Mouse (Mus musculus) embryonic facial prominence, embryonic 13.5 days (tissue): ENCODE measurements around the gene Omt2b. TPM values are rescaled to one million over a fixed set of nuclear protein-coding genes. Genes with fewer than 3 reads are reported as not detected.

Experiments used
- ATAC-seq: fragments of 200-750 bp; cut with Nextera tagmentation; 2 replicates; pipeline ENCODE4 v1.8.0; 2017; ENCODE audit warnings: low read depth; ENCODE audit not compliant: insufficient number of reproducible peaks, insufficient read depth, low FRiP score, low TSS enrichment
- H3K27ac ChIP-seq: fragments of 300-500 bp; sonication (generic); 2 replicates; pipeline ENCODE4 v1.5.1; 2015; ENCODE audit warnings: moderate library complexity, mild to moderate bottlenecking, inconsistent platforms
- H3K27me3 ChIP-seq: fragments of 300-500 bp; sonication (generic); 2 replicates; pipeline ENCODE4 v1.6.1; 2015; ENCODE audit warnings: mild to moderate bottlenecking, inconsistent platforms
- H3K36me3 ChIP-seq: fragments of 300-500 bp; sonication (generic); 2 replicates; pipeline ENCODE4 v1.6.1; 2015; ENCODE audit warnings: mild to moderate bottlenecking, inconsistent platforms
- H3K4me1 ChIP-seq: fragments of 300-500 bp; sonication (generic); 2 replicates; pipeline ENCODE4 v1.6.1; 2015; ENCODE audit warnings: inconsistent platforms
- H3K4me2 ChIP-seq: fragments of 300-500 bp; sonication (generic); 2 replicates; pipeline ENCODE4 v1.6.1; 2015; ENCODE audit warnings: moderate library complexity, mild to moderate bottlenecking, inconsistent platforms
- H3K4me3 ChIP-seq: fragments of 300-500 bp; sonication (generic); 2 replicates; pipeline ENCODE4 v1.5.1; 2015; ENCODE audit warnings: mild to moderate bottlenecking, inconsistent platforms
- H3K9ac ChIP-seq: fragments of 300-500 bp; sonication (generic); 2 replicates; pipeline ENCODE4 v1.6.1; 2015; ENCODE audit warnings: mild to moderate bottlenecking, inconsistent platforms
- H3K9me3 ChIP-seq: fragments of 300-500 bp; sonication (generic); 2 replicates; pipeline ENCODE4 v1.6.1; 2016; ENCODE audit warnings: inconsistent platforms
- WGBS: fragments of 180-500 bp; shearing (Covaris S2); methylation state at CpG from one replicate; pipeline ENCODE4 v1.1.7; 2015; ENCODE audit warnings: mixed read lengths; 5-methylcytosine and 5-hydroxymethylcytosine counted together
- polyA plus RNA-seq: library from polyadenylated mRNA; unstranded; fragments of >200 nt; fragmentation: Nextera tagmentation; extraction: Ambion mirVana; gene quantifications from 2 replicates; pipeline ENCODE4 v1.2.1, GENCODE M21; 2015

Omt2b gene
- polyA plus RNA-seq, 1 experiment from 2014 or later: not detected

DNA sequence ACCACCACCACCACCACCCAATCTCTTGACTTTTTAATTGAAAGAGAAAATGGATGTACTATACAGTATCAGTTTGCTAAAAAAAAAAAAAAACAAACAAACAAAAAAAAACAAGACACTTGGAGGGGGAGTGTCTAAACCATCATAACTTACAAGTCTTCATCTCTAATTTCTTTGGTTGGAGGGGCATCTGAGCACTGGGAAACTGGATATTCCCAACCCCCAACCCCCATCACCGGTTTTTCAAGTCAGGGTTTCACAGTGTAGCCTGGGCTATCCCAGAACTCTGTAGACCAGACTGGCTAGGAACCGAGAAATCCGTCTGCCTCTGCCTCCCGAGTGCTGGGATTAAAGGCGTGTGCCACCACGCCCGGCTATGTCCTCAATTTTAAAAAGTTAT, 42.4 kb downstream of the Omt2b start:
- Histone ChIP-seq H3K4me2 (no peak overlapping the region), H3K27ac (no peak overlapping the region), H3K9me3 (no peaks in the 10 kb centered on the region), H3K36me3 (no peaks in the 10 kb centered on the region), H3K4me1 (no peaks in the 10 kb centered on the region), H3K9ac (no peak overlapping the region), H3K4me3 (no peak overlapping the region), H3K27me3 (no peaks in the 10 kb centered on the region)
- WGBS: 87% methylated on average over 7 of the region's 7 CpGs
- no peak for ATAC-seq

- H3K4me3 ChIP-seq: no peak overlapping the region
- H3K9ac ChIP-seq: no peak overlapping the region
- H3K4me1 ChIP-seq: no peaks in the 10 kb centered on the region
- no peaks in the 10 kb centered on the region for H3K9me3 ChIP-seq
- ATAC-seq: no peak
- no peaks in the 10 kb centered on the region for H3K27me3 ChIP-seq
- H3K36me3 ChIP-seq: no peaks in the 10 kb centered on the region
- WGBS: 95% methylated on average over 3 of the region's 3 CpGs
- no peak overlapping the region for H3K4me2 ChIP-seq
- no peak overlapping the region for H3K27ac ChIP-seq
These were observed 44.1 kb downstream of the Omt2b start for GRCm38 (mm10) chr9:78371441-78371840.

GRCm38 (mm10) chr9:78372827-78373504, 45.6 kb downstream of the Omt2b start:
- Histone ChIP-seq H3K9me3 (no peaks in the 10 kb centered on the region), H3K4me1 (peaks cover 6% of the 10 kb centered on the region), H3K27me3 (no peaks in the 10 kb centered on the region; the same call in 1 of the 2 replicates), H3K9ac (no peak overlapping the region), H3K4me2 (no peak overlapping the region), H3K36me3 (no peaks in the 10 kb centered on the region), H3K27ac (no peak overlapping the region), H3K4me3 (no peak overlapping the region)
- ATAC-seq: no peak
- WGBS: 83% methylated on average over 10 of the region's 10 CpGs

DNA sequence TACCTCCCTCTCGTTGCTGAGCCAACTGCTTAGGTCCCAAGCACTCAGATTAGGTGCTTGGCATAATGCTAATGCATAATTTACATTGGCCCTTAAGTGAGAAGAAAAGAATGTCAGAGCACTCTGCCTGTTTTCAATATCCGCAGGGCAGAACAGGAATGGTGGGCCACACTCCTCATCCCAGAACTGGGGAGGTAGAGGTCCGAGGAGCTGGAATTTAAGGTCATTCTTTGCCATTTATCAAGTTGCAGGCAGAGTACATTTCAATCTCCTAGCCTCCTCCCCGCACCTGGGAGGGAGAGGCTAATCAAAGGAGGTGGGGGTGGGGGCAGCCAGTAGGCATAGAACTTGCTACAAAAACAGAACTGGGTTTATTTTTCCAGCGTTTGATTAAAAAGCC, 47.0 kb downstream of the Omt2b start:
- peaks cover 5% of the 10 kb centered on the region for H3K27me3 ChIP-seq
- no peak overlapping the region for H3K4me2 ChIP-seq
- no peaks in the 10 kb centered on the region for H3K9me3 ChIP-seq
- no peaks in the 10 kb centered on the region for H3K36me3 ChIP-seq
- ATAC-seq: no peak
- H3K4me1 ChIP-seq: peaks cover 12% of the 10 kb centered on the region
- 52% methylated on average over 5 of the region's 5 CpGs for WGBS
- no peak overlapping the region for H3K9ac ChIP-seq
- no peak overlapping the region for H3K4me3 ChIP-seq
- H3K27ac ChIP-seq: no peak overlapping the region

DNA sequence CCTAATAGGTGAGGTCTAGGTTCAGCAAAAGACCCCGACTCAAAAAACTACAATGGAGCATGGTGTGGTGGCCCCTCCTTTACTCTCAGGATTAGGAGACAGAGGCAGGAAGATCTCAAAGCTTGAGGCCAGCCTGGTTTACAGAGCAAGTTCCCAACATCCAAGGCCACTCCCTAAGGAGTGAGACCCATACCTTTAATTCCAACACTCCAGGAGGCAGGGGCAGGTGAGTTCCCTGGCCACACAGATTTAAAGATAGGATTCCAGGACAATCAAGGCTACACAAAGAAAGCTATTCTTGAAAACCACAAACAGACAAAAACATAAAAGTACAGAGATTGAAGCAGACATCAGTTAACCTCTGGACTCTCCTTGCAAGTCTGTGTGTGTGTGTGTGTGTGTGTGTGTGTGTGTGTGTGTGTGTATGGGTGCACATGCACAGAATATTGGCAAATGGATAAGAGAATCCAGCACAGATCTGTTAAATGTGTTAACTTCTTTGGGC, 47.5 kb downstream of the Omt2b start:
- H3K4me3 ChIP-seq: no peak overlapping the region
- H3K9me3 ChIP-seq: no peaks in the 10 kb centered on the region
- H3K27me3 ChIP-seq: peaks cover 10% of the 10 kb centered on the region
- H3K27ac ChIP-seq: no peak overlapping the region
- no peaks in the 10 kb centered on the region for H3K36me3 ChIP-seq
- no peak overlapping the region for H3K4me2 ChIP-seq
- H3K4me1 ChIP-seq: peaks cover 12% of the 10 kb centered on the region
- ATAC-seq: no peak
- 61% methylated on average over 1 of the region's 1 CpGs for WGBS
- H3K9ac ChIP-seq: no peak overlapping the region

GRCm38 (mm10) chr9:78375486-78375885, 48.1 kb downstream of the Omt2b start:
- peaks cover 12% of the 10 kb centered on the region for H3K27me3 ChIP-seq
- H3K9ac ChIP-seq: no peak overlapping the region
- ATAC-seq: no peak
- H3K4me3 ChIP-seq: no peak overlapping the region
- H3K4me1 ChIP-seq: peaks cover 12% of the 10 kb centered on the region
- no peaks in the 10 kb centered on the region for H3K9me3 ChIP-seq
- no peak overlapping the region for H3K4me2 ChIP-seq
- H3K27ac ChIP-seq: no peak overlapping the region
- H3K36me3 ChIP-seq: no peaks in the 10 kb centered on the region
- WGBS: 61% methylated on average over 4 of the region's 4 CpGs

DNA sequence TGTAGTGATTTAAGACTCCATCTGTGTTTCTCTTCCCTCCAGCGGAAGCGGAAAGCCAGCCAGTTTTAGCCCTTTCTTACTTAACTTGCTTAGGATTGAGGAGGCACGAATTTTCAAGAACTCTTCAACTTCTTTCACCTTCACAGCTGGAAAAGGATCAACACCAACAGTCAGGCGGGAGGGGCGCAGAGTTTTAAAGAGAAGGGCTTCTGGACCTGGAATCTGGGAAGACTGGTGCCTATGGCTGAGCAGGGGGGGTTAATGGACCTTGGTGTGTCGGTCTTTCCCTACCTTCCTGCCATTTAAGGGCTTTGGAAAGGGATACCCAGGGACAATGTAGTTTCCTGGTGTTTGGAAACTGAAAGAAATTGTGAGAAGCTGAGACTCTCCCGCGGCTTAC, 50.2 kb downstream of the Omt2b start:
- ATAC-seq: no peak
- no peak overlapping the region for H3K27ac ChIP-seq
- H3K4me1 ChIP-seq: peaks cover 12% of the 10 kb centered on the region
- H3K36me3 ChIP-seq: no peaks in the 10 kb centered on the region
- peak overlapping the region; percentile 64; the same call in 1 of the 2 replicates for H3K9ac ChIP-seq
- H3K4me2 ChIP-seq: peak overlapping the region; percentile 79
- 33% methylated on average over 8 of the region's 8 CpGs for WGBS
- H3K4me3 ChIP-seq: peak overlapping the region; percentile 44
- peaks cover 12% of the 10 kb centered on the region for H3K27me3 ChIP-seq
- no peaks in the 10 kb centered on the region for H3K9me3 ChIP-seq

- Histone ChIP-seq H3K4me2 (peak within 1 kb of the TSS; percentile 79), H3K9ac (peak within 1 kb of the TSS; percentile 64), H3K9me3 (no peaks in the 10 kb centered on the region), H3K4me1 (peaks cover 12% of the 10 kb centered on the region), H3K36me3 (no peaks in the 10 kb centered on the region), H3K27ac (no peak within 1 kb of the TSS), H3K27me3 (peaks cover 12% of the 10 kb centered on the region), H3K4me3 (peak within 1 kb of the TSS; percentile 44)
- ATAC-seq: peak; percentile 75
- WGBS: 2% methylated on average over 23 of the region's 23 CpGs
These were observed 50.9 kb downstream of the Omt2b start, which contains the start of gene Ooep for GRCm38 (mm10) chr9:78378113-78378785. TSS of gene Ooep (minus strand) at chr9:78378725.

Other genes with a start within 250 kb of the Omt2b start
- 36.0 and 41.2 TPM in 2 replicates for gene Fbxo9, start 218.5 kb upstream of the Omt2b start, polyA plus RNA-seq
- 34.2 and 34.5 TPM in 2 replicates for gene Ick, start 218.4 kb upstream of the Omt2b start, polyA plus RNA-seq
- gene Gsta4, start 144.8 kb upstream of the Omt2b start, polyA plus RNA-seq: 65.3 and 70.1 TPM in 2 replicates
- 0.38 TPM in 1 of 2 replicates, not detected in the other for gene Gsta1, start 96.9 kb upstream of the Omt2b start, polyA plus RNA-seq
- gene Gm3776, start 70.5 kb upstream of the Omt2b start, polyA plus RNA-seq: not detected in 2 replicates
- gene Gm10639, start 37.7 kb upstream of the Omt2b start, polyA plus RNA-seq: not detected in 2 replicates
- gene Omt2a, start 12.8 kb upstream of the Omt2b start, polyA plus RNA-seq: not detected in 2 replicates
- gene Gsta2, start 28.2 kb downstream of the Omt2b start, polyA plus RNA-seq: 1.3 and 1.6 TPM in 2 replicates
- gene Dppa5a, start 40.6 kb downstream of the Omt2b start, polyA plus RNA-seq: 0.60 and 0.62 TPM in 2 replicates
- 2.8 and 3.7 TPM in 2 replicates for gene Ooep, start 51.1 kb downstream of the Omt2b start, polyA plus RNA-seq
- 0.24 and 0.45 TPM in 2 replicates for gene Ddx43, start 68.2 kb downstream of the Omt2b start, polyA plus RNA-seq
- gene Cgas, start 115.6 kb downstream of the Omt2b start, polyA plus RNA-seq: 1.7 and 2.3 TPM in 2 replicates
- 22.4 and 23.9 TPM in 2 replicates for gene Mto1, start 120.6 kb downstream of the Omt2b start, polyA plus RNA-seq
- 0.41 and 0.80 TPM in 2 replicates for gene Gm17324, start 121.2 kb downstream of the Omt2b start, polyA plus RNA-seq
- gene Eef1a1, start 161.6 kb downstream of the Omt2b start, polyA plus RNA-seq: 5,425 and 5,472 TPM in 2 replicates